Mouse (Mus musculus): ENCODE data around the gene Rhog.

DNA sequence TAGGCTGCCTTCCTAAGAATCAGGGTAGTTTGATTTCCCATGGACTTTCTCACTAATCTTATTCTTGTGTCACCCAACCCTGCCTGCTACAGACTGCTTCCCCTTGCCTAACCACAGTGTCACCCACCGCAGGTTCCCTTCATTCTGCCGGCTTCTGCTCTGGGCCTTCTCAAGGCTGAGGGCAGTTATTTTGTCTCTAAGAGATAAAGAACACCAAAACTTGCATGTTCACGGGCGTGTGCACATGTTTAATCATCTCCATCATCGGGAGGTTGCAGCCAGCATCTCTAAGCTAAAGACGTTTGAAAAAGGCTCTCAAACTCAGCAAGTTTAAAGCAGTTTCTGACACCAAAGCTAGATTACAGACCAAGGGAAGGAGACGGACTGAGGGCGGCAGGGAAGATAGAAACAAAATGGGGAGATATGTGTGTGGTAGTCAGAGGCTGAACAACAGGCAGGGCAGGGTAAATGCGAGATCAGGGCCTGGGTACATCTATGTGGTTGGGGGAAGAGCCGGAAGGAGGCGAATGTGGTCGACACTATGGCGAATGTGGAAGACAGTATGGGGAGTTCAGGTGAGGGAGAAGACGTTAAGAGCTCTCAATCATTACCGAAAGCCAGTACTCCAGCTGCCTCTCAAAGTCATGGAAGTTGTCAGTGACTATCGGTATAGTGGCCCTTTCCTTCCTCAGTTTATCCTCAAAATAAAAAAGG lies 7.0 kb downstream of the Rhog start:
- TF ChIP-seq POLR2A (IDR thresholded peaks at IDR 0.05; ENCODE audit: insufficient read length, low read depth), result no peak
- no peak for TF ChIP-seq MAX (IDR thresholded peaks at IDR 0.05; ENCODE audit: low read depth)
- TF ChIP-seq SRF (IDR thresholded peaks at IDR 0.05; ENCODE audit: control insufficient read depth, insufficient read length, low read depth), result no peak
- no peak for TF ChIP-seq USF1 (IDR thresholded peaks at IDR 0.05; ENCODE audit: low read depth)
- TF ChIP-seq TCF3 (IDR thresholded peaks at IDR 0.05; ENCODE audit: insufficient read length, low read depth), result no peak
- TF ChIP-seq E2F4 (IDR thresholded peaks at IDR 0.05; ENCODE audit: insufficient read depth), result no peak
- TF ChIP-seq TCF12 (IDR thresholded peaks at IDR 0.05; ENCODE audit: insufficient read depth, poor library complexity, severe bottlenecking), result no peak
- TF ChIP-seq POLR2AphosphoS2 (IDR thresholded peaks at IDR 0.05; ENCODE audit: insufficient read length, low read depth), result no peak
- no peak for TF ChIP-seq CEBPB (IDR thresholded peaks at IDR 0.05; ENCODE audit: insufficient read depth, poor library complexity, severe bottlenecking)
- TF ChIP-seq MYOG (IDR thresholded peaks at IDR 0.05; ENCODE audit: control insufficient read depth in 1 of 3, insufficient read depth in 1 of 3, insufficient read length in 2 of 3, low read depth in 2 of 3), result no peak

Data from myocyte (in vitro differentiated cells).